Mouse (Mus musculus): ENCODE data around the gene Ncapd2. TPM values are rescaled to one million over a fixed set of nuclear protein-coding genes. Genes with fewer than 3 reads are reported as not detected.
A peak's percentile ranks its signal among the peaks of the same experiment; 100 is the strongest.

Ncapd2 gene
- 93.2 and 109 TPM in 2 replicates for polyA plus RNA-seq (2015; fragmentation: Nextera tagmentation; extraction: Ambion mirVana)

DNA sequence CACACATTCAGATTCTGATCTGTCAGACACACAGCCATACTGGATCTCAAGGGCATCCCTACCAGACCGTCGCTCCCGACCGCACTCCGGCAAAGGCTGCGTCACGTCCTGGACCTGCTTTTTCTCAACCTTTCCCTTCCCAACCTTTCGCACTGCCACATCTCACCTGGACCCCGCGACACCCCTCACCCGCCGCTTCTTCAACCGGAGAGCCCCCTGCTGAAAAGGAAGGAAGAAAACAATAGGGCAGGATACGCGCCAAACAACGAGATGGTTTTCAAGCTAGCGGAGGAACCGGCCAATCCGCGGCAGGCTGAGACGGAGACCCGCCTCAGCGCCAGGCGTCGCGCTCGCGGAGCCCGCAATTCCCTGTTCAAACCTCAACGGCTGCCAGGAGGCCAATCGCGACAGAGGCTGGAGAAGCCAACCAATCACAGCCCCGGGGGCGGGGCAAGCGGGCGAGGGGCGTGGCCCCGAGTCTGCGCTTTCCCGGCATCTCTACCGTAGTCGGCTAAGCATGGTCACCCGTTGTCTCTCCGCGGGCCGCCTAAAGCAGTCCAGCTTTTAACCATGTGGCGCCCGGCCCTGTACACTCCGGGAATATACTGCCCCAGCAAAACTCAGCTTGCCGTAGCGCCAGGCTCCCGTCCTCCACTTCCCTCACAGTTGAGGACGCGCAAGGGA, at the start of gene Ncapd2, which contains the start of gene Mrpl51:
Gene Ncapd2 (minus strand): TSS at position 370 of the 684 bp plus-strand sequence.
Gene Mrpl51 (plus strand): TSS at position 470 of the 684 bp plus-strand sequence.
- WGBS (ENCODE audit: insufficient replicate concordance) = under 1% methylated on average over 54 of the region's 54 CpGs
- peak within 1 kb of the TSS; percentile 80 for H3K9ac ChIP-seq
- no peaks in the 10 kb centered on the region for H3K27me3 ChIP-seq
- H3K4me1 ChIP-seq (replicated peaks) = peaks cover 34% of the 10 kb centered on the region
- H3K36me3 ChIP-seq (replicated peaks) = peaks cover 63% of the 10 kb centered on the region
- H3K4me2 ChIP-seq = peak within 1 kb of the TSS; percentile 76
- H3K27ac ChIP-seq (replicated peaks) = peak within 1 kb of the TSS; percentile 99
- H3K9me3 ChIP-seq (replicated peaks) = no peaks in the 10 kb centered on the region
- ATAC-seq (ENCODE audit: insufficient read depth) = peak; percentile 92
- peak within 1 kb of the TSS; percentile 70 for H3K4me3 ChIP-seq (replicated peaks)

DNA sequence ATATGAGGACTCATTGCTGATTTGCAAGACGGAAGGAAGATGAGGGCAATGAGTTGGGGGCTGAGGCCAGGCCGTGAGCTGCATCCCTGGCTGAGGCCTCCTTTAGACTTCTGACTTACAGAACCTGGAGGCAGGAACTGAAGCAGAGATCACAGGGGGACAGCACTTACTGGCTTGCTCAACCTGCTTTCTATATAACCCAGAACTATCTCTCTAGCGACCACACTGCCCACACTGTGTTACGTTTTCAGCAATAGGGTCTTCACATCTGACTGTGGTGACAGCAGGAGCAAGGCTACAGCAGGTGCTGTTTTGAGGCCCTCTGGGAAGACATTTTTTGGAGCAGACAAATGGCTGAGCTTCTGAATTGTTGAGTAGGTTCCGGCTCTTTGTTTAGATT, 49.1 kb upstream of the Ncapd2 start:
- Histone ChIP-seq H3K4me2 (no peak overlapping the region), H3K27ac (replicated peaks) (no peak overlapping the region), H3K4me1 (replicated peaks) (0 out of 2 replicates have a peak, but pooled peaks cover 3% of the 10 kb centered on the region), H3K9me3 (replicated peaks) (no peaks in the 10 kb centered on the region), H3K36me3 (replicated peaks) (no peaks in the 10 kb centered on the region), H3K27me3 (no peaks in the 10 kb centered on the region), H3K4me3 (replicated peaks) (no peak overlapping the region), H3K9ac (no peak overlapping the region)
- 55% methylated on average over 5 of the region's 5 CpGs for WGBS (ENCODE audit: insufficient replicate concordance)
- no peak for ATAC-seq (ENCODE audit: insufficient read depth)

DNA sequence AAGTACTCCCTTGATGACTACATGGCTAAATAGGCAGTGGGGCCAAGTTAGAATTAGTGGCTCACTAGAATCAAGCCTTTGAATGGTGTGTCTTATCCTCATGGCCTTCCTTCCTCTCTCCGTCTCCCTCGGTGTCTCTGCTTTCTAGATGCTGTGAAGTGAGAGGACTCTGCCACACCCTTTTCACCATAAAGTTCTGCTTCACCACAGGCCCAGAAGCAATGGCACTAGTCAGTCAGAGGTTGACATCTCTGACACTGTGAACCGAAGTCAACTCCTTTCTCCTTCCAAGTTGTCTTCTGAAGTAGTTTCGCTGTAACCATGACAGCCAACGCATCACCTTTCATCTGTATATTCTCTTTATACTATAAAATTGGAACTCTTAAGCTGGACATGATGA, 48.0 kb upstream of the Ncapd2 start:
- Histone ChIP-seq H3K9me3 (replicated peaks) (no peaks in the 10 kb centered on the region), H3K4me2 (no peak overlapping the region), H3K4me1 (replicated peaks) (0 out of 2 replicates have a peak, but pooled peaks cover 3% of the 10 kb centered on the region), H3K27ac (replicated peaks) (no peak overlapping the region), H3K27me3 (no peaks in the 10 kb centered on the region), H3K4me3 (replicated peaks) (no peak overlapping the region), H3K36me3 (replicated peaks) (no peaks in the 10 kb centered on the region), H3K9ac (no peak overlapping the region)
- WGBS (ENCODE audit: insufficient replicate concordance) = 74% methylated on average over 5 of the region's 5 CpGs
- ATAC-seq (ENCODE audit: insufficient read depth) = no peak

DNA sequence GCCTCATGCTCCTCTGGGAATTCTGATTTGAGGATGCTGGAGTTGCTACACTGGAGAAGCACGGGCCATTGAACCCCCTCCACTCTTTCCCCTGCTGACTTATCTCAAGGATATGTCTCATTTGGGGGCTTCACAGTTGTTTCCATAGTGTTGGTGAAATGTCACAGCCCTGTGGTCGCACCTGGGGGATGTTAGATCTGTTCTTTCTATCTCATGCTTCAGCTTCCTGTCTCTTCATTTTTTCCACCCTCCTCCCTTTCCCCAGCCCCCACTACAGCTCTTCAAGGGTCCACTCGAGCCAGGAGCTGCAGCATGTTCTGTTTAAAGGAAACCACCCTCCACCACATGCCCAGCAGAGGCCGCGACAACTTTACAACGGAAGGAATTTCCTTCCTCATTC, 46.9 kb upstream of the Ncapd2 start:
- WGBS (ENCODE audit: insufficient replicate concordance) = 16% methylated on average over 6 of the region's 6 CpGs
- Histone ChIP-seq H3K4me3 (replicated peaks) (no peak overlapping the region), H3K9me3 (replicated peaks) (no peaks in the 10 kb centered on the region), H3K27me3 (no peaks in the 10 kb centered on the region), H3K36me3 (replicated peaks) (no peaks in the 10 kb centered on the region), H3K4me2 (no peak overlapping the region), H3K9ac (no peak overlapping the region), H3K4me1 (replicated peaks) (peaks cover 12% of the 10 kb centered on the region; the same call in 1 of the 2 replicates), H3K27ac (replicated peaks) (no peak overlapping the region)
- ATAC-seq (ENCODE audit: insufficient read depth) = no peak

DNA sequence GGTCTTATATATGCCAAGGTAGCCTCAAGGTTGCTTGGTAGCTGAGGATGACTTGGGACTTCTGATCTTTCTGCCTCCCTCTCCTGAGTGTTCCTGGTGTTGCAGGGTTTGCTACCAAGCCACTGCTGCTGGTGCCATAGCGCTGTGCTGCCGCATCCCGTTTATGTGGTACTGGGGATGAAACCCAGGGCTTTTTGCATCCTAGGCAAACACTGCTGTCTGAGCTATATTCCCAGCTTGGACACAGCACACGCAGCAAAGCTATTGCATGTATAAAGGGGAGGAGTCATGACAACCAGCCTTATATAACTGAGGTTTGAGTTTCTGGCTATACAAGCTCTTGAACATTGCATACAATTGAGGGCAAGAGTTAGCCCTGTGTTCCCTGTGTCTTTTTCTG, 45.9 kb upstream of the Ncapd2 start:
- H3K9ac ChIP-seq = no peak overlapping the region
- H3K4me1 ChIP-seq (replicated peaks) = peaks cover 22% of the 10 kb centered on the region
- H3K27me3 ChIP-seq = no peaks in the 10 kb centered on the region
- no peak overlapping the region for H3K27ac ChIP-seq (replicated peaks)
- H3K36me3 ChIP-seq (replicated peaks) = no peaks in the 10 kb centered on the region
- 73% methylated on average over 4 of the region's 4 CpGs for WGBS (ENCODE audit: insufficient replicate concordance)
- no peaks in the 10 kb centered on the region for H3K9me3 ChIP-seq (replicated peaks)
- no peak for ATAC-seq (ENCODE audit: insufficient read depth)
- no peak overlapping the region for H3K4me2 ChIP-seq
- no peak overlapping the region for H3K4me3 ChIP-seq (replicated peaks)

DNA sequence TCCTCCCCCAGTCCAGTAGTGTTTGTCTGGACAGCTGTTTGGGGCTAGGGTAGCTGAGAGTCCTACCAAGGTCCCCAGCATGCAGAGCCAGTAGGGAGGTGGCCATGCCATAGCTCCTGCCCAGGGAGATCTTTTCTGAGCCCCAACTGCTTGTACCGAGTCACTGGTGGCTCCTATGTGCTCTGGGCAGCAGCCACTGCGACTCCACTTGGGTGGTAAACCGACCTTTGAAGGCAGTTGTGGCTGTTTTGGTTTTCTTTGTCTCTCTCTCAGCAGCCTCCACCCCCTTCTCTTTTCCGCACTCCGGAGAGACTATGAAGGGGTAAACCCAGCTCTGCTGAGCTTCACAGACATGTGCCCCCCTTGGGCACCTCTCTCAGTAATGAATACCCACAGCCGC, 45.3 kb upstream of the Ncapd2 start, which contains the start of gene Cd27:
Gene Cd27 (minus strand): TSS at position 229 of the 400 bp plus-strand sequence.
- Histone ChIP-seq H3K27me3 (no peaks in the 10 kb centered on the region), H3K9ac (no peak within 1 kb of the TSS), H3K4me1 (replicated peaks) (peaks cover 28% of the 10 kb centered on the region), H3K4me3 (replicated peaks) (no peak within 1 kb of the TSS), H3K27ac (replicated peaks) (no peak within 1 kb of the TSS), H3K9me3 (replicated peaks) (no peaks in the 10 kb centered on the region), H3K4me2 (no peak within 1 kb of the TSS), H3K36me3 (replicated peaks) (no peaks in the 10 kb centered on the region)
- no peak for ATAC-seq (ENCODE audit: insufficient read depth)
- 36% methylated on average over 6 of the region's 6 CpGs for WGBS (ENCODE audit: insufficient replicate concordance)

DNA sequence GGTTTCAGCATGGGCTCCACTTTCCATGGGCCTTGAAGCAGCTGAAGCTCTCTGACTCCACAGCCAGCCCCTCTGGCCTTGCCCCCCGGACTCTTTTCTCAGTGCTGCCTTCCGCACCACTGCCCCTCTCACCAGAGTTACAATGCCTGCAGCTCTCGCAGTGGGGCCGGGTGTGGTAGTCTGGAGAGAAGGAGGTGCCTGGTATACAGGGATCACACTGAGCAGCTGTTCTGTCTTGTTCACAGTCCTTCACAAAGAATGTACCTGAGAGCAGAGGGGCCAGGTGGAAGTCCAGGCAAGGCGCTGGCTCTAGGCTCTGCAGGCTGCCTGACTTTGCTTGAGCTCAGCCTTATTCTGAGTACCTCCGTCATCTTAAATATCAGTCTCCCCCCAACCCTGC, 44.8 kb upstream of the Ncapd2 start:
- H3K4me3 ChIP-seq (replicated peaks) = no peak overlapping the region
- peaks cover 30% of the 10 kb centered on the region for H3K4me1 ChIP-seq (replicated peaks)
- H3K4me2 ChIP-seq = no peak overlapping the region
- 67% methylated on average over 6 of the region's 6 CpGs for WGBS (ENCODE audit: insufficient replicate concordance)
- H3K36me3 ChIP-seq (replicated peaks) = no peaks in the 10 kb centered on the region
- H3K27me3 ChIP-seq = no peaks in the 10 kb centered on the region
- ATAC-seq (ENCODE audit: insufficient read depth) = no peak
- no peak overlapping the region for H3K27ac ChIP-seq (replicated peaks)
- no peak overlapping the region for H3K9ac ChIP-seq
- H3K9me3 ChIP-seq (replicated peaks) = no peaks in the 10 kb centered on the region

DNA sequence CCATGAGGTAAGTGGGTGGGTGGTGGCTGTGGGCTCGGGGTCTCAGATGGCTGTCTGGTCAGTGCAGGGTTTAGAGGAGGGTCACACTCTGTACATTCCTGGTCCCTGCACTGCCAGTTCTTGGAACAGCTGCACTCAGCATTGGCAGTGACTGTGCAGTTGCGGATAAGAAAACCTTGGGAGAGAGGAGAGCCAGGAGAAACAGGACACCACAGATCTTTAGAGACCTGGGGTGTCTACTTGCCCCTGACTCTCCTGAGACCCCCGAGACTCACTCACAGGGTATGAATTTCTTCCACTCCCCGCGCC, 43.0 kb upstream of the Ncapd2 start:
- H3K4me3 ChIP-seq (replicated peaks) = no peak overlapping the region
- no peaks in the 10 kb centered on the region for H3K36me3 ChIP-seq (replicated peaks)
- no peaks in the 10 kb centered on the region for H3K27me3 ChIP-seq
- ATAC-seq (ENCODE audit: insufficient read depth) = no peak
- H3K9ac ChIP-seq = no peak overlapping the region
- no peaks in the 10 kb centered on the region for H3K9me3 ChIP-seq (replicated peaks)
- no peak overlapping the region for H3K27ac ChIP-seq (replicated peaks)
- no peak overlapping the region for H3K4me2 ChIP-seq
- whole genome bisulfite sequencing (ENCODE audit: insufficient replicate concordance) = 62% methylated on average over 5 of the region's 5 CpGs
- peaks cover 38% of the 10 kb centered on the region for H3K4me1 ChIP-seq (replicated peaks)

DNA sequence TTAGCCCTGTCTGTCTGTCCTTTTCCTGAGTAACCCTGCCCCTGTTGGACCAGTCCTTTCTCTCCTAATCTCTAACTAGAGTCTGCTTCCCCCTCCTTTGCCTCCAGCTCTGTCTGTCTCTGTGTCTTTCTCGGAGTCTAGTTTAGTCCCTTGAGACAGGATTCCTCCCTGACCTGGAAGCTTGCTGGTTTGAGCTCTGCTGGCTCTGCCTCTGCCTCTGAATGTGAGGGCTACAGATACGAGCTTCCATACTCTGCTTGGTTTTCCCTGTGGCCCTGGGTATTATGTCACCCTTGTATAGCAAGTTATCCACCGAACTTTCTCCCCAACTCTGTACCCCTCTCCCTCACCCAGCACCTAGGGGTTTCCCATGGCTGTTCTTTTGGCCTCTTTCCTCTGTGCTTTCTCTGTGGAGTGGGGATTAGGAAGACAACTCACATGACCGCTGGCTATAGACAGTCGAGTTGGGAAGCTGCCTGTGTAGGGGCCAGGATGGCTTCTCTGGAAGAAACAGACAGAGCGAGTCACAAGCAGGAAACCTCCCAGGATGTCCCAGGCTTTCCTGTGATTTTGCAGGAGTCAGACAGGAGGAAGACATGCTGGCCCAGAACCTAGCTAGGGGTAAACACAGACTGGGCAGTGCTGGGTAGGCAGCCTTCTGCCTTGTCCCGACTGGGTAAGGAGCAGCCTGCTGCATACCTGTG, 42.5 kb upstream of the Ncapd2 start:
- H3K27me3 ChIP-seq = no peaks in the 10 kb centered on the region
- no peak overlapping the region for H3K4me2 ChIP-seq
- no peaks in the 10 kb centered on the region for H3K9me3 ChIP-seq (replicated peaks)
- no peak overlapping the region for H3K9ac ChIP-seq
- no peak for ATAC-seq (ENCODE audit: insufficient read depth)
- peaks cover 37% of the 10 kb centered on the region for H3K4me1 ChIP-seq (replicated peaks)
- no peak overlapping the region for H3K4me3 ChIP-seq (replicated peaks)
- 54% methylated on average over 7 of the region's 7 CpGs for WGBS (ENCODE audit: insufficient replicate concordance)
- no peak overlapping the region for H3K27ac ChIP-seq (replicated peaks)
- no peaks in the 10 kb centered on the region for H3K36me3 ChIP-seq (replicated peaks)

DNA sequence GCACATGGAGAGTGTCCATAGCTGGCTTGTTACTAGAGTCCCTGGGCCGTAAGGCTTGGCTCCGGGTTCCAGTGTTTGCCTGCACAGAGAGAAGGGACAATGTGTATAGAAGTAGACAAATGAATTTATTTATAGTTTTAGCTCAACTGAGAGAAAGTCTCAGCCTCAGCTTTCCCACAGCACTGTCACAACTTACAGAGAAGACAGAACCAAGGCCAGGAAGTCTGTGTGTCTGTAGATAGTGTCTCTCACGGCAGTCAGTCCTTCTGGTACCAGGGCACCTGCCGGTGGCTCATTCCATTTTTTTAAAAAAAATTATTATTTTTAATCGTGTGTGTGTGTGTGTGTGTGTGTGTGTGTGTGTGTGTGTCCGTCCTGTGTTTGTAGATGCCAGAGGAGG, 41.0 kb upstream of the Ncapd2 start:
- peak overlapping the region; percentile 66 for H3K4me3 ChIP-seq (replicated peaks)
- ATAC-seq (ENCODE audit: insufficient read depth) = no peak
- H3K4me1 ChIP-seq (replicated peaks) = peaks cover 35% of the 10 kb centered on the region
- peak overlapping the region; percentile 84 for H3K27ac ChIP-seq (replicated peaks)
- 29% methylated on average over 6 of the region's 6 CpGs for WGBS (ENCODE audit: insufficient replicate concordance)
- H3K9ac ChIP-seq = 0 out of 2 replicates have a peak overlapping the region, but pooled peaks have one; percentile 62
- H3K9me3 ChIP-seq (replicated peaks) = no peaks in the 10 kb centered on the region
- H3K36me3 ChIP-seq (replicated peaks) = no peaks in the 10 kb centered on the region
- H3K27me3 ChIP-seq = no peaks in the 10 kb centered on the region
- H3K4me2 ChIP-seq = peak overlapping the region; percentile 86

DNA sequence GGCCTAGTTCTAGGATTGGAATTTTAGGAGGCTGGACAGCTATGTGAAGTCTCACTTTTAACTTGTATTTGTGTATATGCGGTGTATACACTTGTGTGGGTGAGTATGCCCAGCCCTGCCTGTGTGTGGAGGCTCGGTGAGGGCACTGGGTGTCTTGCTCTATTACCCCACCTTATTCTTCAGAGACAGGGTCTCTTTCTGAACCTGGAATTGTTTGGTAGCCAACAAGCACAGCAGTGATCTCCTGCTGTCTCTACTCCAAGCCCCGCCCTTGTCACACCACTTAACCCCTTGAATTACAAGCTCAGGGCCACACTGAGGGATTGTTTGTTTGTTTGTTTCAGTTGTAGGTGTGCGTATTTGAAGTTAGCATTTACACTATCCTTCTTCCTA, 40.5 kb upstream of the Ncapd2 start:
- WGBS (ENCODE audit: insufficient replicate concordance) = 20% methylated on average over 4 of the region's 4 CpGs

More for the DNA sequence above, 40.5 kb upstream of the Ncapd2 start:
- H3K27ac ChIP-seq (replicated peaks) = peak overlapping the region; percentile 84
- peak overlapping the region; percentile 66 for H3K4me3 ChIP-seq (replicated peaks)
- no peaks in the 10 kb centered on the region for H3K9me3 ChIP-seq (replicated peaks)
- no peak for ATAC-seq (ENCODE audit: insufficient read depth)
- H3K27me3 ChIP-seq = no peaks in the 10 kb centered on the region
- peaks cover 35% of the 10 kb centered on the region for H3K4me1 ChIP-seq (replicated peaks)
- 0 out of 2 replicates have a peak, but pooled peaks cover 4% of the 10 kb centered on the region for H3K36me3 ChIP-seq (replicated peaks)
- H3K4me2 ChIP-seq = peak overlapping the region; percentile 86
- H3K9ac ChIP-seq = peak overlapping the region; percentile 62
